Mouse (Mus musculus) MEL (cell line): Measurements from ENCODE around the gene Gm12394. TPM values are rescaled to one million over a fixed set of nuclear protein-coding genes. Genes with fewer than 3 reads are reported as not detected.

ENCODE experiments used
- DNase-seq: peaks from one replicate; pipeline ENCODE4 v3.0.0; 2011; ENCODE audit warnings: low read depth, low spot score
- H3K27ac ChIP-seq: 2 replicates; pipeline ENCODE4 v1.5.1; 2012; ENCODE audit warnings: low read depth, mild to moderate bottlenecking, control low read depth, low read length, moderate library complexity; ENCODE audit not compliant: control insufficient read depth
- H3K27me3 ChIP-seq, 2 experiments: fragments of 150-350 bp in 1 of 2; sonication (generic) in 1 of 2; 2 replicates each; pipeline ENCODE4 v1.6.1; 2012; ENCODE audit warnings: low read length in 2 of 2, mild to moderate bottlenecking in 2 of 2, improper control_type of control experiment in 1 of 2, moderate library complexity in 1 of 2; ENCODE audit not compliant: insufficient read depth in 2 of 2, control insufficient read depth in 1 of 2
- H3K36me3 ChIP-seq, 2 experiments: 2 replicates each; pipeline ENCODE4 v1.6.1; 2012 to 2014; ENCODE audit warnings: low read length in 2 of 2, improper control_type of control experiment in 1 of 2, inconsistent platforms in 1 of 2, mild to moderate bottlenecking in 1 of 2; ENCODE audit not compliant: insufficient read depth in 2 of 2, control insufficient read depth in 1 of 2
- H3K4me1 ChIP-seq, 2 experiments: fragments of 150-350 bp in 1 of 2; sonication (generic) in 1 of 2; 2 replicates each; pipeline ENCODE4 v1.6.1; 2012; ENCODE audit warnings: low read length in 2 of 2, improper control_type of control experiment in 1 of 2, mild to moderate bottlenecking in 1 of 2; ENCODE audit not compliant: insufficient read depth in 2 of 2, control insufficient read depth in 1 of 2
- H3K4me3 ChIP-seq, 2 experiments: fragments of 150-350 bp in 1 of 2; sonication (generic) in 1 of 2; 2 replicates each; pipeline ENCODE4 v1.5.1; 2012; ENCODE audit warnings: low read depth in 2 of 2, low read length in 2 of 2, mild to moderate bottlenecking in 2 of 2, moderate library complexity in 2 of 2, control low read depth in 1 of 2, improper control_type of control experiment in 1 of 2; ENCODE audit not compliant: control insufficient read depth in 1 of 2, insufficient read depth in 1 of 2
- H3K79me2 ChIP-seq: 2 replicates; pipeline ENCODE4 v1.6.1; 2012; ENCODE audit warnings: mild to moderate bottlenecking, low read length, moderate library complexity; ENCODE audit not compliant: control insufficient read depth, poor library complexity, insufficient read depth
- H3K9ac ChIP-seq: 2 replicates; pipeline ENCODE4 v1.6.1; 2012; ENCODE audit warnings: low read depth, mild to moderate bottlenecking, control low read depth, low read length, moderate library complexity; ENCODE audit not compliant: control insufficient read depth, poor library complexity, severe bottlenecking
- H3K9me3 ChIP-seq: fragments of 150-350 bp; sonication (generic); replicated peaks from 2 replicates; pipeline ENCODE4 v1.6.1; 2012; ENCODE audit warnings: mild to moderate bottlenecking, low read length, improper control_type of control experiment, moderate library complexity; ENCODE audit not compliant: insufficient read depth
- BHLHE40 ChIP-seq: IDR thresholded peaks from 2 replicates; pipeline ENCODE4 v1.6.1; 2012; ENCODE audit warnings: low read depth, mild to moderate bottlenecking, inconsistent platforms, low read length, improper control_type of control experiment, borderline replicate concordance
- CHD2 ChIP-seq: IDR thresholded peaks from 2 replicates; pipeline ENCODE4 v1.6.1; 2011; ENCODE audit warnings: low read length, improper control_type of control experiment
- ELF1 ChIP-seq: IDR thresholded peaks from 2 replicates; pipeline ENCODE4 v1.6.1; 2014; ENCODE audit warnings: low read depth, mild to moderate bottlenecking, inconsistent platforms, low read length, improper control_type of control experiment, moderate library complexity
- ETS1 ChIP-seq: IDR thresholded peaks from 2 replicates; pipeline ENCODE4 v1.6.1; 2012; ENCODE audit warnings: low read depth, mild to moderate bottlenecking, inconsistent platforms, low read length, improper control_type of control experiment, moderate library complexity
- GABPA ChIP-seq: IDR thresholded peaks from 2 replicates; pipeline ENCODE4 v1.6.1; 2012; ENCODE audit warnings: low read depth, mild to moderate bottlenecking, inconsistent platforms, low read length, improper control_type of control experiment, moderate library complexity
- GATA1 ChIP-seq: IDR thresholded peaks from 2 replicates; pipeline ENCODE4 v1.6.1; 2011; ENCODE audit warnings: low read depth, low read length, improper control_type of control experiment
- MAFK ChIP-seq: IDR thresholded peaks from 2 replicates; pipeline ENCODE4 v1.6.1; 2011; ENCODE audit warnings: low read depth, mild to moderate bottlenecking, low read length, improper control_type of control experiment, borderline replicate concordance
- MAX ChIP-seq: IDR thresholded peaks from 2 replicates; pipeline ENCODE4 v1.6.1; 2011; ENCODE audit warnings: low read length, improper control_type of control experiment
- MAZ ChIP-seq: IDR thresholded peaks from 2 replicates; pipeline ENCODE4 v1.6.1; 2012; ENCODE audit warnings: low read depth, mild to moderate bottlenecking, inconsistent platforms, low read length, improper control_type of control experiment
- MXI1 ChIP-seq: IDR thresholded peaks from 2 replicates; pipeline ENCODE4 v1.6.1; 2011; ENCODE audit warnings: mild to moderate bottlenecking, low read depth, low read length, improper control_type of control experiment
- POLR2AphosphoS2 ChIP-seq: IDR thresholded peaks from 2 replicates; pipeline ENCODE4 v1.6.1; 2011; ENCODE audit warnings: low read length, improper control_type of control experiment
- RCOR1 ChIP-seq: IDR thresholded peaks from 2 replicates; pipeline ENCODE4 v1.6.1; 2012; ENCODE audit warnings: low read depth, mild to moderate bottlenecking, inconsistent platforms, low read length, improper control_type of control experiment
- SIN3A ChIP-seq: IDR thresholded peaks from 2 replicates; pipeline ENCODE4 v1.6.1; 2012; ENCODE audit warnings: low read length, improper control_type of control experiment, inconsistent platforms
- UBTF ChIP-seq: IDR thresholded peaks from 2 replicates; pipeline ENCODE4 v1.6.1; 2012; ENCODE audit warnings: low read depth, mild to moderate bottlenecking, inconsistent platforms, low read length, improper control_type of control experiment, moderate library complexity, borderline replicate concordance; ENCODE audit not compliant: insufficient read depth
- USF1 ChIP-seq: IDR thresholded peaks from 2 replicates; pipeline ENCODE4 v1.6.1; 2014; ENCODE audit warnings: low read depth, mild to moderate bottlenecking, inconsistent platforms, low read length, improper control_type of control experiment, moderate library complexity
- ZC3H11A ChIP-seq: IDR thresholded peaks from 2 replicates; pipeline ENCODE4 v1.6.1; 2012; ENCODE audit warnings: low read depth, mild to moderate bottlenecking, inconsistent platforms, low read length, improper control_type of control experiment
- ZMIZ1 ChIP-seq: IDR thresholded peaks from 2 replicates; pipeline ENCODE4 v1.6.1; 2012; ENCODE audit warnings: low read depth, mild to moderate bottlenecking, inconsistent platforms, low read length, improper control_type of control experiment, moderate library complexity
- polyA plus RNA-seq, 2 experiments: library from polyadenylated mRNA; stranded (reverse) in 1 of 2; unstranded in 1 of 2; fragments of >175 nt in 1 of 2; fragments of >200 nt in 1 of 2; gene quantifications; 2 replicates each; pipeline versions ENCODE4 v1.2.1 to v1.2.4; 2012; ENCODE audit warnings: low replicate concordance in 2 of 2, low read depth in 1 of 2; ENCODE audit not compliant: insufficient read length in 2 of 2, insufficient read depth in 1 of 2, missing spikeins in 1 of 2
- total RNA-seq: library from RNA; depleted of rRNA; stranded (reverse); fragments of 300-350 nt; gene quantifications from 2 replicates; pipeline ENCODE4 v1.2.3, GENCODE M21; 2012

The Gm12394 gene
- total and polyA plus RNA-seq, 3 experiments = 0.10 TPM; not detected in 2

GRCm38 (mm10) chr4:42886926-42887325, 30.4 kb upstream of the Gm12394 start:
- H3K9ac ChIP-seq = no peak overlapping the region
- TF ChIP-seq BHLHE40 (no peak), MAX (no peak), ZC3H11A (no peak), ZMIZ1 (no peak), RCOR1 (no peak), POLR2AphosphoS2 (no peak), MXI1 (no peak), MAZ (no peak)
- TF ChIP-seq, all 39 proteins: peak for 0
- H3K79me2 ChIP-seq = no peaks in the 10 kb centered on the region
- no peaks in the 10 kb centered on the region for H3K4me1 ChIP-seq
- H3K4me3 ChIP-seq = no peak overlapping the region
- H3K27ac ChIP-seq = no peak overlapping the region
- peaks cover 1 to 3% of the 10 kb centered on the region in 2 experiments; a peak in 3 of 4 replicates for H3K27me3 ChIP-seq
- DNase-seq = no peak
- no peaks in the 10 kb centered on the region for H3K36me3 ChIP-seq
- H3K9me3 ChIP-seq = no peaks in the 10 kb centered on the region

- H3K36me3 ChIP-seq = peaks cover 0 to 5% of the 10 kb centered on the region in 2 experiments; a peak in 2 of 4 replicates
- 0 out of 4 replicates have a peak overlapping the region, but pooled peaks of 1 of the 2 experiments have one; percentile 4 for H3K4me3 ChIP-seq
- no peaks in the 10 kb centered on the region for H3K79me2 ChIP-seq
- no peak overlapping the region for H3K9ac ChIP-seq
- DNase-seq = no peak
- no peak overlapping the region for H3K27ac ChIP-seq
- no peaks in the 10 kb centered on the region; a peak in 2 of 4 replicates for H3K4me1 ChIP-seq
- H3K27me3 ChIP-seq = no peaks in the 10 kb centered on the region; a peak in 1 of 4 replicates
- no peaks in the 10 kb centered on the region for H3K9me3 ChIP-seq
- TF ChIP-seq CHD2 = no peak
- no peak for TF ChIP-seq ELF1
- no peak for TF ChIP-seq POLR2AphosphoS2
- no peak for TF ChIP-seq UBTF
- no peak for TF ChIP-seq GABPA
- no peak for TF ChIP-seq USF1
- TF ChIP-seq ETS1 = no peak
- TF ChIP-seq MXI1 = no peak
- no peak for TF ChIP-seq MAFK
- TF ChIP-seq BHLHE40 = no peak
- TF ChIP-seq GATA1 = no peak
- no peak for TF ChIP-seq SIN3A
- TF ChIP-seq, all 39 proteins: peak for 0
Measured at GRCm38 (mm10) chr4:42880677-42880948, 24.0 kb upstream of the Gm12394 start.
